Mouse (Mus musculus): ENCODE results near the gene Ttc8.

The Ttc8 gene

DNA sequence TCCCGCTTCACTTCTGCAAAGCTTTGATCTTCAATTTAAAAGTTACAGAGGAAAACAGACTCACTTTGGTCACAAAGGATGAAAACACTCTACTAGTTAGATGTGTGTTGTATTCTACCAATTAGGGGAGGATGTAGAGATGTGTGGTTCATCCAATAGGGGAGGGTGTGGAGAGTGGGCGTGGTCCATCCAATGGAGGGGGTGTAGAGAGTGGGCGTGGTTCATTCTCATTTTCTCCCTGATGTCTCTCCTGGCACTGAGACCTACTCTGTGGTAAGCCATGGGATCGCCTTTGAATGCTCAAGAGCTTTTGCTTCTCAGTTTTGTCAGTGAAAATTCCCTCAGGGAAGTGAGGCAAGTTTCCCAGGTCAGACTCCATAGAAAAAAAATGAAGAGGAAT lies 82.7 kb downstream of the Ttc8 start:
- ChIA-PET POLR2A (interaction anchor here in 2 of 4 experiments (0.6 to 0.7 kb wide), 2 partner anchors 8 to 1197 kb away, joined by 4 read pairs; no protein-coding TSS in a partner anchor), CTCF (interaction anchor here in 1 of 4 experiments (0.7 kb wide), 1 partner anchor 14 kb away, joined by 3 read pairs; no protein-coding TSS in a partner anchor)

- ChIA-PET CTCF (no interaction called here), POLR2A (interaction anchor here in 2 of 4 experiments (0.6 to 1.4 kb wide), 3 partner anchors 16 to 856 kb away, joined by 3 to 6 read pairs (median 3); no protein-coding TSS in a partner anchor)
These were observed 84.4 kb downstream of the Ttc8 start for GRCm38 (mm10) chr12:99004752-99005151.

DNA sequence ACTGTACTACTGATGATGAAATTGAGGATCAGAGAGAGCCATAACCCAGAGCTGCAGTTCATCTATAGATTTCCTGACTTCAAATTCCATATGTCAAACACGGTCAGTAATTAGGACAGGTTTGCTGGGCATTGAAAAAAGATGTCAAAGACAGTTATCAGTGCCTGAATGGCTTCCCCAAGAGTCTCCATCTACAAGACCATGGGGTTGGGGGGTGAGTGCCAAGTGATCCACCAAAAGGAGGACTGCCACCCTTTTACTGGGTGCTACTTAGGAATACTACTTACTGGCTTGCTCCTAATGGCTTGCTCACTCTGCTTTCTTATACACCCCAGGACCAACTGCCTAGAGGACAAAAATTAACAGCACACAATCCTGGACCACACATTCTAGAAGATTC lies 88.4 kb downstream of the Ttc8 start:
- ChIA-PET POLR2A (no interaction called here), CTCF (no interaction called here)

GRCm38 (mm10) chr12:99009430-99009829 lies 89.1 kb downstream of the Ttc8 start:
- ChIA-PET CTCF (no interaction called here), POLR2A (interaction anchor here in 1 of 4 experiments (1.0 kb wide), 1 partner anchor 10 kb away, joined by 3 read pairs; no protein-coding TSS in a partner anchor)

GRCm38 (mm10) chr12:99010044-99010443 lies 89.7 kb downstream of the Ttc8 start:
- ChIA-PET CTCF (no interaction called here), POLR2A (interaction anchor here in 2 of 4 experiments (0.6 to 1.4 kb wide), 5 partner anchors 10 to 90 kb away, joined by 3 to 5 read pairs (median 3); no protein-coding TSS in a partner anchor)

GRCm38 (mm10) chr12:99011161-99011861 lies 90.9 kb downstream of the Ttc8 start:
- POLR2A ChIA-PET, result interaction anchor here in 2 of 4 experiments (0.6 to 1.7 kb wide), 11 partner anchors 9 to 752 kb away, joined by 3 to 11 read pairs (median 4); partner anchors contain the start of gene Galc (in 1 of the 2)
- CTCF ChIA-PET, result interaction anchor here in 2 of 4 experiments (0.5 to 0.6 kb wide), 2 partner anchors 291 to 669 kb away, joined by 5 read pairs; no protein-coding TSS in a partner anchor

DNA sequence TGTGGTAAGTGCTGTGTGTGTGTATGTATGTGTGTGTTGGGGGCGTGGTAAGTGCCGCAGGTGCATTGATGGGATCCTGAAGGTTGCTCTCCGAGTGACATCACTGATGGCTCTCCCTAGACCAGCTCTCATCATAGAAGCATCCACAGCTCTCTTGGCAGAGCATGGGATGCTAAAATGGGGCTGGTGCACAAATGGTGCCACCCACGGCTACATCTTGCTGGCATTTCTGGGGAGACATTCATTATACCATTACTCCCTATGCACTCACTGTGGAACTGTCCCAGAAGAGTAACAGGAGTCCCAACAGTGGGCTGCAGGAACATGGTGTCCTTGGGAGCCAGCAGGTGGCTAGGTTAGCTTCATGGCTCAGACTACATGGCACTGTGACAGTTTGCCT lies 95.5 kb downstream of the Ttc8 start:
- ChIA-PET CTCF (interaction anchor here in 1 of 4 experiments (0.7 kb wide), 1 partner anchor 305 kb away, joined by 5 read pairs; no protein-coding TSS in a partner anchor), POLR2A (interaction anchor here in 2 of 4 experiments (0.7 kb wide), 2 partner anchors 14 to 234 kb away, joined by 3 to 7 read pairs; no protein-coding TSS in a partner anchor)

DNA sequence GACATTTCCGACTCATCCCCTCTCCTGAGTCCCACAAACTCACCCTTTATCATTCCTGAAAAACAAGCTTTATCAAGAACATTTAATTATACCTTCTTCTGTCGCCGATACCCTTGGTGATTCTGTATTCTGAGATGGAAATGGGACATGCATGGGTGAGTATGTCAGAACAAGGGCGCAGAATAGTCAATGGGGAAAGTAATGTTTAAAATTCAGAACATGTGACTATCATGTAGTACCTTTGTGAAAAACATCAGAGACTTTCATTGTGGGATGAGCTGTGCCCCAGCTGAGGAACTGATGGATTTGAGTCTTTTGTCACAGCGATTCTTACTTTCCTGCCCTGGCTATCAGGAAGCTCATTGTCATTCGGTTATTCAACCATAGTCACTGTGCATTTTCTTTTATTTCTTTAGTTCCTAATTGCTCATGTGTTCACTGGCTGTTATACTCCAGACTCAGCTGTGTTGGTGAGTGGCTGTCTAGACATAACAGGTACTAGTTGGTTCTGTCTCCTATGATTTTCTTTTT lies 104.1 kb downstream of the Ttc8 start:
- ChIA-PET POLR2A (interaction anchor here in 3 of 4 experiments (0.6 to 2.0 kb wide), 8 partner anchors 9 to 752 kb away, joined by 3 to 6 read pairs (median 4); no protein-coding TSS in a partner anchor), CTCF (interaction anchor here in 2 of 4 experiments (1.0 to 1.2 kb wide), 2 partner anchors 46 to 51 kb away, joined by 3 to 4 read pairs; no protein-coding TSS in a partner anchor)

- POLR2A ChIA-PET, result no interaction called here
- CTCF ChIA-PET, result no interaction called here
These were observed 105.9 kb downstream of the Ttc8 start for GRCm38 (mm10) chr12:99026291-99026690.

DNA sequence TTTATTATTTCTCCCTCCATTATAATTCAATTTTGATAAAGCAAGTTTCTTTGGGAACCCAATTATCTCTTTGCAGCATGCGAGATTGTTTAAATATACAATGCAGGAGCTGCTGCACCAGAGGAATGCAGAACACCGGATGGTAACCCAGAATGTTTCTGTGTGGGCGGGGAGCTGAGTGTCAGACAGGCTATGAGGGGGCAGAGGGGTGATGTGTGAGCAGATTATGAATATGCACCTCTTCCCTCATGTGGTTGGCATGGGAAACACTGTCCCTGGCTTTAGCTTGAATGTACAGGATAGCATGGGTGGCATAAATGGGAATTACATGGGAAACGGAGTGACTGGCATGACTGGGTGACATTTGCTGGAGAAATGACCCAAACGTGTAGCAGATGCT lies 108.3 kb downstream of the Ttc8 start:
- ChIA-PET CTCF (no interaction called here), POLR2A (interaction anchor here in 1 of 4 experiments (1.1 kb wide), 1 partner anchor 1158 kb away, joined by 3 read pairs; no protein-coding TSS in a partner anchor)

DNA sequence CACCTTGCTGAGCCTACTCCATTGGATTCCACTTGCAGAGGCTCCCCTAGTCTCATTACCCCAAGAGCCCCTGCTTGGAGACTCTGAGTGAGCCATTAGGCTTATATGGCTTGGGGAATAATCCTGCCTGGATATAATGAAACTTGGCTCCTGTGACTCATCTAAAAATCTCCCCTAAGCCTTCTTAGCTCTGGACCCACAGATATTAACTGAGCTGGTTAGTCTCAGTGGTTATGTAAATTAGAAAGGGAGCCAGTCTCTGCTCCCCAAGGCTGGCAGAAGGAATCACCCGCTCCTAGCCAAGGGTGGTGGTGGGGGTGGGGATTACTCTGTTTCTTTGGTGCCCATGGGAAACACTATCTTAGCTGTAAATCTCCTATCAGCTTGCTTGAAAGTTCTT lies 109.6 kb downstream of the Ttc8 start:
- ChIA-PET POLR2A (no interaction called here), CTCF (no interaction called here)

Measured in embryonic stem cell, embryonic (primary cell).